Mouse (Mus musculus): ENCODE data around the gene Nudt3.

DNA sequence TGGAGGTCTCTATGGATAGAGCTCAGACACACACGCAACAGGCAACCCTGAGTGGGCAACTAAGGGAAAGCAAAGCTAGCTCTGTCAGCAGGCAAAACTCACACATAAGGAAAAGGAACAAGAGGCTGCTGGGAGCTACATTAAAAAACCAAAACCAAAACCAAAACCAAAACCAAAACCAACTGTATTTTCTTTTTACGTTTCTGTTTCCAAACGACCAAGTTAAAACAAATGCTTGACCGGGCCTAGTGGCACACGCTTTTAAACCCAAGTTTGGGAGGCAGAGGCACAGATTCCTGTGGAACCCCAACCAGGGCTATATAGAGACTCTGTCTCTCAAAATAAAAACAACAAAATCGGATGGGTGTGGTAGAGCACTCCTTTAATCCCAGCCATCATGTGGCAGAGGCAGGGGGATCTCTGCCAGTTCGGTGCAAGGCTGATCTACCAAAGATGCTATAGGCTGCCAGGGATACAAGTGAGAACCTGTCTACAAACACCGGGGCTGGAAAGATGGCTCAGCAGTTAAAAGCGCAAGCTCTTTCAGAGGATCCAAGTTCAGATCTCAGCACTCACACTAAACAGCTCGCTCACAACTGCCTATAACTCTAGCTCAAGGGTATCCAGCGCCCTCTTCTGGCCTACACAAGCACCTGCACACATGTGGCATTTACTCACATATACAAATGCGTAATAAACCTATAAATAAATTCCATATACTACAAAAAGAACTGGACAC is 31.3 kb downstream of the Nudt3 start:
- TF ChIP-seq CTCF (IDR thresholded peaks at IDR 0.05; ENCODE audit: control insufficient read depth, insufficient read depth, insufficient replicate concordance, low read depth, low read length) (no peak), POLR2A (IDR thresholded peaks at IDR 0.05; ENCODE audit: control insufficient read depth, low read depth, low read length) (no peak)
